Mouse (Mus musculus): Measurements from ENCODE around the gene Gm26602. TPM values are rescaled to one million over a fixed set of nuclear protein-coding genes. Genes with fewer than 3 reads are reported as not detected.
"Not testable (repeated sequence)": the region's sequence is repeated elsewhere in the genome, so short reads cannot be mapped to it uniquely, and the experiment has no call there.

The Gm26602 gene
- total RNA-seq (2021) = not detected
- long read RNA-seq, experiment 1 = 0 reads
- long read RNA-seq, experiment 2 = 0 reads

GRCm38 (mm10) chr10:79910556-79910955 is at the start of gene Gm26602:
TSS of gene Gm26602 (plus strand) at chr10:79910856.
- DNase-seq = no peak

GRCm38 (mm10) chr10:79861230-79862048 is 49.2 kb upstream of the Gm26602 start:
- DNase-seq = no peak

DNA sequence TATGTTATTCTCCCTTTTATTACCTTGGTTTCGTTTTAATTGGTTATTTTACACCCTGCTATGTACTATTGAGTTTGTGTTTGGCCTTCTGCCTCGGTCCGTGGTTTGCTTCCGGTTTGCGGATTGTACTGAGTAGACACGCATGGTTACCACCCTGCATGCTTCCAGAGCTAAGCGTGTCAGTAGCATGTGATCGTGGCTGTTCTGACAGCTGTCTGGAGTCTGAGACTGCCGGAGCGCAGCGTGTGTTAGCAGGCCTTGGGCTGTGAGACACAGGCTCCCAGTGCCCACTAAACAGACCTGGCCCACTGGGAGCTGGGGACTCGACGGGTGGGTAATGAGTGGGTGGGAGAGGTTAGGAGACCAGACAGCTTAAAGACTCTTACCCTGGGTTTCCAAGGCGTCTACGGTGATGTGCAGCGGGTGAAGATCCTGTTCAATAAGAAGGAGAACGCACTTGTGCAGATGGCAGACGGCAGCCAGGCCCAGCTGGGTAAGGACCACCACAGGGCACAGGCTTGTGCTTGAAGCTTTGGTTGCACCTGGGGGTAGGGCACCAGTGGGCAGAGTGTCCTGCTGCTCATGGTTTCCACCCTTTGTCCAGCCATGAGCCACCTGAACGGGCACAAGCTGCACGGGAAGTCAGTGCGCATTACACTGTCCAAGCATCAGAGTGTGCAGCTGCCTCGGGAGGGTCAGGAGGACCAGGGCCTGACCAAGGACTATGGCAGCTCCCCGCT is 48.4 kb upstream of the Gm26602 start:
- DNase-seq = no peak

- DNase-seq = no peak
Measured at GRCm38 (mm10) chr10:79862925-79863324, 47.7 kb upstream of the Gm26602 start.

DNA sequence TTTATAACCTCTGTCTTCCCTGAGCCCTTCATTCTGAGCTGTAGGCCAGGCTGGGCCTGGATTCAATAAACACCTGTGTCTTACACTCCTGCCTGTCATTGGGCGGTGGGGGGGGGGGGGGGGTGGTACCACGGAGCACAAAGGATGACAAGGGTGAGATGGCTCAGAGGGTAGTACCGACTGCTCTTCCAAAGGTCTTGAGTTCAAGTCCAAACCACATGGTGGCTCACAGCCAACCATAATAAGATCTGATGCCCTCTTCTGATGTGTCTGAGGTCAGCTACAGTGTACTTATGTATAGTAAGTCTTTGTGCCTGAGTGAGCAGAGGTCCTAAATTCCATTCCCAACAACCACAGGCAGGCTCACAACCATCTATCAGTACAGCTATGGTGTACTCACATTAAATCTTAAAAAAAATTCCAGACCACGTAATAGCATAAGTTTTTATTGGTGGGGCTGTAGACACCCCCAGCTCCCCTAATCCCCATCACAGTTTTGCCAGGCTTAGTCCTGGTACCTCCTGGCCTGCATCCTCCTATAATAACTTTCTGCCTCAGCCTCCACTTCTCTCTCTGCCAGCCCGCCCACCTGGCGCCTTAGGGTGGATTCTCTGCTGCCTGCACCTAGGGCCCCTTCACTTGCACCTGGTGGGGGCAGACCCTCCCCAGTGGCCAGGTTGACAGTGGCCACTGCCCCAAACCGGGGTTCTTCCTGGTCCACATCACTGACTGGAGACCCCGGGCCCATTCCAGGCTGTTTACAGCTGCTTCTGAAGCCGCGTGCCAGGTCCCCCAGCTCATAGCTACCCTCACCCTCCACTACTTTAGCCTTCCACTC is 46.1 kb upstream of the Gm26602 start:
- DNase-seq = no peak

GRCm38 (mm10) chr10:79865189-79865601 is 45.5 kb upstream of the Gm26602 start:
- no peak for DNase-seq

DNA sequence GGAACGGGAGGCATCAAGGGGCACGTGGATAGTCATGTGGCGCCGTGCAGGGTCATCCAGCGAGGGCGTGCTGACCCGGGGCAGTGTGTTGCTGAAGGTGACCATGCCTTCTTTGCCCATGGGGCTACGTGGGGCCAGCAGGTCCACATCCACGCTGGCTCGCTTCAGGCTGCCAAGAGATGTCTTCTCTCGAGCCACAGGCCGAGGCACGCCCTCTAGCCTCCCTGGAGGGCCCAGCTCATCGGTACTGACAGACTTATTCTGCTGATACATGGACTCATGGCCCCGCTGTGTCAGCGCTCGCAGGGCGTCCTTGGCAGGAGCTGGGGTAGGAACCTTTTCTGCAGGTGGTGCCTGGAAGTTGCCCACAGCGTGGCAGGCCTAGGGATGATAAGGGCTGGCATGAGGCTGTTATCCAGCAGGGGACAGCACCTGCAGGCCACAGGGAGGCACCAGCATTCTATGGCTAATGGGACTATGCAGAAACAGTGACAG is 44.8 kb upstream of the Gm26602 start:
- no peak for DNase-seq

DNA sequence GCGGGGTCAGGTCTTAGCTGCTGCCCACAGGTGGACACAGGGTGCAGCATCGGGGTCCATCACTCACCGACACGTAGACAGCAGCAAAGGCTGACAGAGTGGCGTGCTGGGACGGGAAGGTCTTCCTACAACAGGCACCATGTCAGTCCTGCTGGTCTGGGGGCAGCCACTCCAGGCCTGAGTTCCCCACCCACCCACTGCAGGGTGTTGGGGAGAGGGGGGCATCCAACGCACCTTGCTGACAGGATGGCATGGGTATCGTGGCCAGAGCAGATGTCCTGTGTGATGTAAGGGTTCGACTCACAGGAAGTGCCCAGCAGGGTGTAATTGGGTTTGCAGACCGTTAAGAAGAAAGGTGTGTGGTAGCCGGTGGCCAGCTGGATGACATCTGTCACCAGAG is 44.1 kb upstream of the Gm26602 start:
- no peak for DNase-seq

DNA sequence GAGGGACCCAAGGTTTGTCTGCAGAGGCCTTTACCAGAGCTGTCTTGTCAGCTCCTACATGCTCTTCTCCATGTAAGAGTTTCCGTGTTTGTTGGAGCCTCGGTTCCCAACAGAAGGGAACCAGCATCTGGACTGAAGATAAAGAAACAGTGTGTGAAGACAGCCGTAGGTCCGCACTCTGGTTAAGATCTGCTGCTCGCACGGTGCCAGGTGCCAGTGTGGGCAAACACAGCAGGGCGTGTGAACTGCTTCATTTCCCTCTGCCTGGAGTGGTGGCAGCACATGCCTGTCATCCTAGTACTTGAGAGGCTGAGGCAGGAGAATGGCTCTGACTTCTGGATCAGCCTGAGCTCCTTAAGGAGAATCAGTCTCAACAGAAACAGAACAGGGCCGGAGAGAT is 38.8 kb upstream of the Gm26602 start:
- DNase-seq = no peak

- DNase-seq = no peak
Measured at GRCm38 (mm10) chr10:79872862-79873261, 37.8 kb upstream of the Gm26602 start.

- no peak for DNase-seq
Measured at GRCm38 (mm10) chr10:79873313-79873712, 37.3 kb upstream of the Gm26602 start.

DNA sequence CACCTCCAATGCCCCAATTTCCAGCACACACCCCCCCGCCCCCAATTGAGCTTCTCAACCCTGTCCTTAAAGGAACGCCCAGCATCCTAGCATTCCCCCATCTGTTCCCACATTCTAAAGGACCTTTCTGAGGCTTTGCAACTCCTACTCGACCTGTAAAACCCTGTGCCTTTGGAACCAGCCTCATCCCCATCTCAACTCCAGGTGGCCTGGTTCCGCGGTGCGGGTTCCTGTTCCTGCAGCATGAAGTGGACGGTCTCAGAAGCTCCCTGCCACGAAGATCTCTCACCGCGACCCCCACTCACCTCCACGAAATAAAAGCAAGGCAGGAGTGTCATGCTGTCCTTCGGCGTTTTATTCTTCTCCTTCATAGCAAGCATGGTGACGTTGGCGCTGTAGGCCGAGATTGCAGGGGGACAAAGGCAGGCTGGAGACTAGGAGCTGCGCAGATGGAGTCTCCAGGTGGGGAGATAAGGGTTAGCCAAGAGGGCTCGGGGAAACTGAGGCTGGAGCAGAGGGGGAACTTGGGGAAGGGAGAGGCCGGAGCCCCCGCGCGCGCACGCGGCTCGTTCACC is 36.9 kb upstream of the Gm26602 start:
- no peak for DNase-seq

DNA sequence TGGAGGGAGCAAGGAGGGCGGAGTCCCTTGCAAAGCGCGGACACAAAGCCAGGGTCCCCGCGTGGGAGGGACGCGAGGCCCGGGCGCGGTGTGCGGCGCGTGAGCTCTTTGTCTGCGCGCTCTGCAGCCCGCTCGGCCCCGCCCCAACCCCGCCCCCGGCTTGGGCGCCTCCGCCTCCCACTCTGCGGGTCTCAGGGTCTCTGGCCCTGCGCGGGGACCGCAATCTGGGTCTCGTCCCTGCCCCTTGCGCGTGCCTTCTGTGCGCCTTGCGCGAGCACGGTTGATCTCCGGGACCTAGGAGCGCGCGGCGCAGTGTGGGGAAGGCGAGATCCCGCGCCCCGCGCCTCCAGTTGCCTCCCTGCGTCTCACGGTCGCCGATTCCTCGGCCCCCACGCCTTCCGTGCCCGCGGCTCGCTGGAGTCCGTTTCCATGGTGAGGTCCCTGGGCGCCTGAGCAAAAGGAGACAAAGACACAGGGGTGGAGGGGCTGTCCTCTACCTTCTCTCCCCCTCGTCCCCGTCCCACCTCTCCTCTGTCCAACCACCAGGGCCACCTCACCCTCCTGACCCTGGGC is 36.3 kb upstream of the Gm26602 start, which contains the start of the genes Prtn3 and Plppr3:
Prtn3 (plus strand) TSS at position 187 of the 573 bp plus-strand sequence.
Plppr3 (minus strand) TSS at position 345 of the 573 bp plus-strand sequence.
- DNase-seq = no peak

GRCm38 (mm10) chr10:79877174-79877573 is 33.5 kb upstream of the Gm26602 start:
- DNase-seq = no peak

DNA sequence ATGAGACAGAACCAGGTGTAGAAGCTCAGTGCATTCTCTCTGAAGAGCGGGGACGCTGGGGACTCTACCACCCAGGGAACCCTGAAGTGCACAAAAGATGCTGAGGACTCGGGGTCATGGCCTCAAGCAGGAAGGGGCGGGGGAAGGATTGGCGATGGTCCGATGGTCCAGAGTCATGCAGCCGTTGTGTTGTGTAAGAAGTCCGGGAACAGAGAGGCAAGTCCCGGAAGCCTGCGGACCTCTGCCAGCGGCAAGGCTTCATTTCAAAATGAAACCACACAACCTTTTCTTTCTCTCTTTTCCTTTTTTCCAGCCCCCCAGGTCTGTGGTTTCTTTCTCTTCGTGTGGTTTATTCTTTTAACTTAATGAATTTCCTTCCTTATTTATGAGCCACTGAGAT is 32.9 kb upstream of the Gm26602 start:
- peak; percentile 61 for DNase-seq

DNA sequence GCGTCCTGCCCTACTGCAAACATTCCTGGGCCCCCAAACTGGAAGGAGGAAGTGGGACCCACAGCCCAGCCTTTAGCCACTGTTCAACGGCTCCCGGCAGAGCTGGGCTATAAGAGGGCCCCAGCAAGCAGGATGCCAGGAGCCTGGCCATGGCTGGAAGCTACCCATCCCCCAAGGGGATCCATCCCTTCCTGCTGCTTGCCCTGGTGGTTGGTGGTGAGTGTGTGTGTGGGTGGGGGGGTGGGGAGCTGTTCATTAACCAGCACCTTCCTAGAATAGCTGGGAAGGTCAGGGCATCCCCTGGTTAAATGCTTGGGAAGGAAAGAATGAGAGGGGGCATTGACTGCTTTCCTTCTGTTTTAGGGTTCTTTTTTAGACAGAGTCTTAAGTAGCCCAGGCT is 31.1 kb upstream of the Gm26602 start:
- no peak for DNase-seq

DNA sequence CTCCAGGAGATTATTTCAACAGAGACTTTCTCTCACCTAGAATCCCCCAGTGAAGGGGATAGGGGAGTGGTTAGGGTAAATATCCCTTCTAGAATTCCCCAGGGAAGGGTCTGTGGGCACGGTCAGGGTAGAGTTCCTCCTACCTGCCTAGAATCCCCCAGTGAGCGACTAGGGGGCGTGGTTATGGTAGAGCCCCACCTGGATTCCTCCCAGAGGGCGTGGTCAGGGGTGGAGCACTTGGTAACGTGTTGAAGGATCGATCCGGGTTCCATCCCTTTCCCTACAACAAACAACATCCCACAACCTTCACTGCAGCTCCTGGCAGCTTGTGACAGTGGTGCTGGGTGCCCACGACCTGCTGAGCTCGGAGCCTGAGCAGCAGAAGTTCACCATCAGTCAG is 29.9 kb upstream of the Gm26602 start:
- no peak for DNase-seq

DNA sequence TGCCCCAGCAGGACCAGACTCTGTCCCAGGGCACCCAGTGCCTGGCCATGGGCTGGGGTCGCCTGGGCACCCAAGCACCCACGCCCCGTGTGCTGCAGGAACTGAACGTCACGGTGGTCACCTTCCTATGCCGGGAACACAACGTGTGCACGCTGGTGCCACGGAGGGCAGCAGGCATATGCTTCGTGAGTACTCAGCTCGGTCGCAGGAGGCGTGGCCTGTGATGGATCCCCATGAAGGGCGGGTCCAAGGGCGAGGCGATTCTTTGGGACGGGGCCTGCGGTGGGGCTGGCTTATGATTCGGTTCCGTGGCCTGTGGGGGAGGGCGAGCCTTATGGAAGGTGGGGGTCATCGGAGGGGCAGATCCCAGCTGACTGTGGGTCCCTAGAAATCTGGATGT is 28.7 kb upstream of the Gm26602 start:
- no peak for DNase-seq

- peak; percentile 59 for DNase-seq
Measured at GRCm38 (mm10) chr10:79883297-79884084, 27.2 kb upstream of the Gm26602 start.

GRCm38 (mm10) chr10:79884446-79884845 is 26.2 kb upstream of the Gm26602 start:
- DNase-seq = peak; percentile 61

GRCm38 (mm10) chr10:79884938-79885337 is 25.7 kb upstream of the Gm26602 start:
- DNase-seq = not testable (repeated sequence)

Data from gastrocnemius, postnatal 25 days (tissue).